Mouse (Mus musculus): ENCODE data around the gene Tex52. TPM values are rescaled to one million over a fixed set of nuclear protein-coding genes. Genes with fewer than 3 reads are reported as not detected.

Gene Tex52
- total and polyA plus RNA-seq, 3 experiments: 0.07 TPM; not detected in 2

DNA sequence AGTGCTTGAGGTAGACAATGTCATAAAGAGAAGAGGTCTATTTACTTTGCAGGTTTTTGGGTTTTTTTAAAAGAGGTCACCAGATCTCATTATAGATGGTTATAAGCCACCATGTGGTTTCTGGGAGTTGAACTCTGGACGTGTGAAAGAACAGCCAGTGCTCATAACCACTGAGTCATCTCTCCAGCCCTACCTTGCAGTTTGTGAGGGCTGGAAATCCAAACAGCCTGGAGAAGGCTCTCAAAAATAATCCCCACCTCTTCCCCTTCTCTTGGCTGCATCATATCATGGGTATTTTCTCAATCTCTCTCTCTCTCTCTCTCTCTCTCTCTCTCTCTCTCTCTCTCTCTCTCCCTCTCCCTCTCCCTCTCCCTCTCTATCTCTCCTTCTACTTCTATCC is 15.4 kb downstream of the Tex52 start:
- no peak overlapping the region for H3K9ac ChIP-seq (ENCODE audit: control insufficient read depth, low read depth, low read length, poor library complexity, severe bottlenecking)
- H3K4me1 ChIP-seq (ENCODE audit: control insufficient read depth in 1 of 2, insufficient read depth in 2 of 2, low read length in 2 of 2): no peaks in the 10 kb centered on the region
- H3K9me3 ChIP-seq (replicated peaks; ENCODE audit: insufficient read depth, low read length): no peaks in the 10 kb centered on the region
- no peak for DNase-seq (ENCODE audit: low read depth, low spot score)
- no peak overlapping the region for H3K4me3 ChIP-seq (ENCODE audit: control insufficient read depth in 1 of 2, insufficient read depth in 1 of 2, low read depth in 2 of 2, low read length in 2 of 2)
- H3K36me3 ChIP-seq (ENCODE audit: control insufficient read depth in 1 of 2, insufficient read depth in 2 of 2, low read length in 2 of 2): no peaks in the 10 kb centered on the region
- no peak for TF ChIP-seq EP300 (IDR thresholded peaks at IDR 0.05; ENCODE audit: low read depth in 1 of 2, low read length in 2 of 2)
- TF ChIP-seq MAX (IDR thresholded peaks at IDR 0.05; ENCODE audit: low read length): no peak
- TF ChIP-seq ZKSCAN1 (IDR thresholded peaks at IDR 0.05; ENCODE audit: low read depth, low read length): no peak
- TF ChIP-seq ETS1 (IDR thresholded peaks at IDR 0.05; ENCODE audit: low read depth, low read length): no peak
- TF ChIP-seq MAZ (IDR thresholded peaks at IDR 0.05; ENCODE audit: low read depth, low read length): no peak
- no peak for TF ChIP-seq TBP (IDR thresholded peaks at IDR 0.05; ENCODE audit: low read depth, low read length)
- no peak for TF ChIP-seq JUND (IDR thresholded peaks at IDR 0.05; ENCODE audit: low read depth, low read length)
- no peak for TF ChIP-seq CHD1 (IDR thresholded peaks at IDR 0.05; ENCODE audit: low read depth, low read length)
- no peak for TF ChIP-seq ELF1 (IDR thresholded peaks at IDR 0.05; ENCODE audit: low read depth, low read length)
- TF ChIP-seq TAL1 (IDR thresholded peaks at IDR 0.05; ENCODE audit: low read length): no peak
- TF ChIP-seq MAFK (IDR thresholded peaks at IDR 0.05; ENCODE audit: borderline replicate concordance, low read depth, low read length): no peak
- no peak for TF ChIP-seq KAT2A (conservative IDR thresholded peaks at IDR 0.05; ENCODE audit: low read depth, low read length)
- TF ChIP-seq TCF12 (IDR thresholded peaks at IDR 0.05; ENCODE audit: low read depth, low read length): no peak
- H3K27me3 ChIP-seq (ENCODE audit: control insufficient read depth in 1 of 2, insufficient read depth in 2 of 2, low read length in 2 of 2): no peaks in the 10 kb centered on the region
- H3K79me2 ChIP-seq (ENCODE audit: control insufficient read depth, insufficient read depth, low read length, poor library complexity): no peaks in the 10 kb centered on the region
- no peak overlapping the region for H3K27ac ChIP-seq (ENCODE audit: control insufficient read depth, low read depth, low read length)

DNA sequence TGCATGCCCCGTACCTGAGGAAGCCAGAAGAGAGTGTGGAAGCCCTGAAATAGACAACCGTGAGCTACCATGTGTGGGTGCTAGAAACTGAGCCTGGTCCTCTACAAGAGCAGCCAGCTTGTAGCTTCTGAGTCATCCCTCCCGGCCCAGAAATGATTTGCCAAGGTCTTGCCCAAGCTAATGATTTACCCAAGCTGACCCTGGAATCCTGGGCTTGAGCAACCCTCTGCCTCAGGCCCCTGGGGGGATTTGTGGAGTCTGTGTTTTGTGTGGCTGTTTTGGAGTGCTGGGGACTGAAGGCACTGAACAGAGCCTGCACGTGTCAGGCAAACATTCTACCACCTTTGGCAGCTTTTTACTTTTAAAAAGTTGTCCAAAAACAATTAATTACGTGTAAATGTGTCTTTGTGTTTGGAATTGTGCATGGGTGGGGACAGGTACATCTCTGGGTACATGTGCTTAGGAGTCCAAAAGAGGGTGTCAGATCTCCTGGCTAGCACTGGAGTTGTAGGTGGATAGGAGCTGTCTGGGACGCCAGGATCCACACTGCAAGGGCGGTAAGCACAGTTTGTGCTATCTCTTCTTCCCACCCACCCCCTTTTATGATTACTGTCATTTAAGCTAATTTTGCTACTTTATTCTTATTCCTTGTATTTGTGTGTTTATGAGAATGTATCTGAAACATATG is 22.5 kb downstream of the Tex52 start:
- TF ChIP-seq HCFC1 (IDR thresholded peaks at IDR 0.05; ENCODE audit: low read depth, low read length) (no peak), ELF1 (IDR thresholded peaks at IDR 0.05; ENCODE audit: low read depth, low read length) (no peak), ZC3H11A (IDR thresholded peaks at IDR 0.05; ENCODE audit: low read depth, low read length) (no peak), CHD2 (IDR thresholded peaks at IDR 0.05; ENCODE audit: low read length) (no peak), MAX (IDR thresholded peaks at IDR 0.05; ENCODE audit: low read length) (no peak), MEF2A (IDR thresholded peaks at IDR 0.05; ENCODE audit: extremely low read depth, insufficient replicate concordance, low read depth, low read length, poor library complexity, severe bottlenecking) (no peak), MAZ (IDR thresholded peaks at IDR 0.05; ENCODE audit: low read depth, low read length) (no peak)
- H3K27ac ChIP-seq (ENCODE audit: control insufficient read depth, low read depth, low read length): no peak overlapping the region

More for the DNA sequence above, 22.5 kb downstream of the Tex52 start:
- H3K36me3 ChIP-seq (ENCODE audit: control insufficient read depth in 1 of 2, insufficient read depth in 2 of 2, low read length in 2 of 2): no peaks in the 10 kb centered on the region
- no peaks in the 10 kb centered on the region for H3K4me1 ChIP-seq (ENCODE audit: control insufficient read depth in 1 of 2, insufficient read depth in 2 of 2, low read length in 2 of 2)
- H3K79me2 ChIP-seq (ENCODE audit: control insufficient read depth, insufficient read depth, low read length, poor library complexity): no peaks in the 10 kb centered on the region
- H3K9ac ChIP-seq (ENCODE audit: control insufficient read depth, low read depth, low read length, poor library complexity, severe bottlenecking): no peak overlapping the region
- H3K9me3 ChIP-seq (replicated peaks; ENCODE audit: insufficient read depth, low read length): no peaks in the 10 kb centered on the region
- no peak overlapping the region for H3K4me3 ChIP-seq (ENCODE audit: control insufficient read depth in 1 of 2, insufficient read depth in 1 of 2, low read depth in 2 of 2, low read length in 2 of 2)
- H3K27me3 ChIP-seq (ENCODE audit: control insufficient read depth in 1 of 2, insufficient read depth in 2 of 2, low read length in 2 of 2): no peaks in the 10 kb centered on the region; a peak in 1 of 4 replicates
- DNase-seq (ENCODE audit: low read depth, low spot score): no peak
